Mouse (Mus musculus) heart, embryonic 11.5 days (tissue): ENCODE measurements around the gene Rs1. TPM values are rescaled to one million over a fixed set of nuclear protein-coding genes. Genes with fewer than 3 reads are reported as not detected.

ENCODE experiments used
- ATAC-seq: fragments of 200-750 bp; cut with Nextera tagmentation; replicated peaks from 2 replicates; pipeline ENCODE4 v1.8.0; 2017; ENCODE audit warnings: moderate library complexity; ENCODE audit not compliant: insufficient number of reproducible peaks, low FRiP score, low TSS enrichment
- H3K27ac ChIP-seq: fragments of 300-500 bp; sonication (generic); 2 replicates; pipeline ENCODE4 v1.5.1; 2014; ENCODE audit warnings: mild to moderate bottlenecking, low read depth, low read length
- H3K27me3 ChIP-seq: fragments of 300-500 bp; sonication (generic); 2 replicates; pipeline ENCODE4 v1.6.1; 2014; ENCODE audit warnings: mild to moderate bottlenecking, low read length, mixed read lengths; ENCODE audit not compliant: control insufficient read depth, insufficient read depth
- H3K36me3 ChIP-seq: fragments of 300-500 bp; sonication (generic); 2 replicates; pipeline ENCODE4 v1.6.1; 2014; ENCODE audit warnings: mild to moderate bottlenecking, low read length, moderate library complexity, mixed read lengths; ENCODE audit not compliant: control insufficient read depth, insufficient read depth
- H3K4me1 ChIP-seq: fragments of 300-500 bp; sonication (generic); 2 replicates; pipeline ENCODE4 v1.6.1; 2014; ENCODE audit warnings: low read length; ENCODE audit not compliant: control insufficient read depth, insufficient read depth
- H3K4me2 ChIP-seq: fragments of 300-500 bp; sonication (generic); 2 replicates; pipeline ENCODE4 v1.6.1; 2014; ENCODE audit warnings: mild to moderate bottlenecking, moderate library complexity
- H3K4me3 ChIP-seq: fragments of 300-500 bp; sonication (generic); 2 replicates; pipeline ENCODE4 v1.5.1; 2014; ENCODE audit warnings: low read depth, low read length
- H3K9ac ChIP-seq: fragments of 300-500 bp; sonication (generic); 2 replicates; pipeline ENCODE4 v1.6.1; 2014; ENCODE audit warnings: mild to moderate bottlenecking, low read depth, low read length, moderate library complexity
- H3K9me3 ChIP-seq: fragments of 300-500 bp; sonication (generic); replicated peaks from 2 replicates; pipeline ENCODE4 v1.6.1; 2016; ENCODE audit warnings: low read length; ENCODE audit not compliant: control insufficient read depth
- WGBS: fragments of 180-500 bp; shearing (Covaris S2); extraction: QIAGEN DNeasy Blood & Tissue Kit; methylation state at CpG from one replicate; pipeline ENCODE4 v1.1.7; 2014; ENCODE audit not compliant: insufficient replicate concordance; 5-methylcytosine and 5-hydroxymethylcytosine counted together
- polyA plus RNA-seq: library from polyadenylated mRNA; unstranded; fragments of >200 nt; fragmentation: Nextera tagmentation; extraction: Ambion mirVana; gene quantifications from 2 replicates; pipeline ENCODE4 v1.2.1, GENCODE M21; 2014

Gene Rs1
- polyA plus RNA-seq, 1 experiment from 2014 or later: not detected

DNA sequence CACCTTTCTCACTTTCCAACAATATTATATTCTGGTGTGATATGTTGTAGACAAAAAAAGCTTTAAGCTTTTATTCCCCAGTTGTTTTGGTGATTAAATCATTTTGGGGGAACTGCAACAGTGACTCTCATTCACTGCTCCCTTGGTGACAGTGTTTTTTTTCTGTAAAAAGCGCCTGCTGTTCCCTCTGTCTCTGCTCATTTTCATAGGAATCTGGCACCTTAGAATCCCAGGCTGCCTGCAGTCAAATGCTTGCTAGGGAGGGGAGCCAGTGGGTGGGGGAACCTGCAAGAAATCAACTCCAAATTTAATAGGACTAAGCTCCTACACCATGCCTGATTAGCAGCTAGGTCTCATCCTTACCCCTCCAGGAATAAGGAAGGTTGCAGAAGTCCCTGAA is 5.2 kb downstream of the Rs1 start:
- H3K4me2 ChIP-seq: no peak overlapping the region
- H3K27me3 ChIP-seq: no peaks in the 10 kb centered on the region
- no peaks in the 10 kb centered on the region for H3K9me3 ChIP-seq
- no peaks in the 10 kb centered on the region for H3K36me3 ChIP-seq
- H3K4me3 ChIP-seq: no peak overlapping the region
- H3K4me1 ChIP-seq: no peaks in the 10 kb centered on the region
- ATAC-seq: no peak
- no peak overlapping the region for H3K9ac ChIP-seq
- H3K27ac ChIP-seq: no peak overlapping the region
- WGBS: 36% methylated on average over 1 of the region's 1 CpGs

DNA sequence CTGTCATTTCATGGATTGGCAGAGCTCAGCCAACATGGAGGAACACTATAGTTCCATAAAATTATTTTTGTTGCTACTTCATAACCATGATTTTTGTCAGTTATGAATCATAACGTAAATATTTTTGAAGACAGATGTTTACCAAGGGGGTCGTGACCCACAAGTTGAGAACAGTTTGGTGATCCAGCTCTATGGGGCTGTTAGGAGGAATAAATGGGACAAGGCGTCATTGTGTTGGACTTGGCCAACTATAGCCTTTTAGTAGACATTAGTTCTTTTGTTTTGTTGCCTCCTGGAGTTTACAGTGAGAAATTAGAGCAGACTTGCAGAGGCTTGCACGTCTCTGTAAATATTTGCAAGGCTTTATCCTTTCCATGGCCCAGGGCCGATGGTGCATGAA is 14.5 kb downstream of the Rs1 start:
- Histone ChIP-seq H3K36me3 (no peaks in the 10 kb centered on the region), H3K4me3 (no peak overlapping the region), H3K4me2 (no peak overlapping the region), H3K9me3 (no peaks in the 10 kb centered on the region), H3K27ac (no peak overlapping the region), H3K4me1 (no peaks in the 10 kb centered on the region), H3K27me3 (no peaks in the 10 kb centered on the region), H3K9ac (no peak overlapping the region)
- no peak for ATAC-seq
- 77% methylated on average over 5 of the region's 5 CpGs for WGBS

DNA sequence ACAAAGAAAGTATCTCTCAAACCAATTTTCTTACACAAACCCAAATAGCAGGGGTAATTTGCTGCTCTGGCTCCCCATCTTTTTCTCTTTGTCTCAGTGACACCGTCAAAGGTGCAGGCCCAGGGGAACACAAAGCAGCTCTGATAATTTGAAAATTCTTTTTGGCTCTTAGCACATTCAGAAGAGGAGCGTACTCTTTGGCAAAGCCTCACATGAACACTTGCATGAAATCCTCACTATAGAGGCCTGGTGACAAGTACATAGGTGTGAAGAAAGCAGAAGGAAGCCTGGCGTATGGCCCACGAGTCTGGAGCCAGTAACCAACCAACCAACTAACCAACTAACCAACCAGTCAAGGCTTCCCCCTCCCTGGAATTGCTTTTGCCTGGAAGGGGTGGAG is 27.1 kb downstream of the Rs1 start:
- Histone ChIP-seq H3K9me3 (no peaks in the 10 kb centered on the region), H3K4me1 (no peaks in the 10 kb centered on the region), H3K36me3 (no peaks in the 10 kb centered on the region), H3K4me2 (no peak overlapping the region), H3K27me3 (no peaks in the 10 kb centered on the region), H3K9ac (no peak overlapping the region), H3K27ac (no peak overlapping the region), H3K4me3 (no peak overlapping the region)
- ATAC-seq: no peak
- WGBS: 81% methylated on average over 4 of the region's 4 CpGs

DNA sequence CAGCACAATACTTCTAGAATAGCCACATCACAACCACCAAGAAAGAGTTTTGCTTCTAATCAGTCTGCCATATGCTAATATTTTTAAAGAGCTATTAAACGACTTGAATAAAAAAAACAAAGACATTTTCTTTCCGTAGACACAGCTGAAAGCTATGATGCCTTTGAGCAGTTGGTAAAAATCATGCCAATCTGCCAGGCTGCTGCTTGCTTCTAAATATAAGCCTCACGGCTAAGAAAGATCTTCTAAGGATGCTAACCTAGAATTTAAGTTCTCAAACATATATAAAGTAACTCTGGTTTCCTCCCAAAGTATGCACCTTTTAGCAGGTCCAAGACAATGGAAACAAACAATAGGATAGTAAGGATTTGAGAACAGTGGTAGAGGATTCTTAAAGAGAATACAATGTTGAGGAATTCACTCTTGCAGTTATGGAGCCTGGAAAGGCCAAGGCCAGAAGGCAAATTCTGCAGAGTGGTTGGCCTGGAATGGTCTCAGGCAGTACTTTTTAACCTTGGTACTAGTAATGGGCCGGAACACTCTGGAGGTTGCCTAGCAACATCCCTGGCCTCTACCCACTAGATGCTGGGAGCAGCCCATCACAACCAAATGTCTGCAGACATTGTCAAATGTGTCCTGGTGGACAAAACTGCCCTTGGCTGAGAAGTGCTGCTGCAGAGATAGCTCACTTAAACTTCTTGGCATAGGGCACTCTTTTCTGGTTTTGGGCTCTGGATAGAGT is 36.8 kb downstream of the Rs1 start:
- H3K9me3 ChIP-seq: no peaks in the 10 kb centered on the region
- H3K4me3 ChIP-seq: no peak overlapping the region
- no peaks in the 10 kb centered on the region for H3K4me1 ChIP-seq
- no peaks in the 10 kb centered on the region for H3K36me3 ChIP-seq
- ATAC-seq: no peak
- no peak overlapping the region for H3K4me2 ChIP-seq
- WGBS: 77% methylated on average over 4 of the region's 4 CpGs
- H3K9ac ChIP-seq: no peak overlapping the region
- H3K27me3 ChIP-seq: no peaks in the 10 kb centered on the region
- H3K27ac ChIP-seq: no peak overlapping the region

DNA sequence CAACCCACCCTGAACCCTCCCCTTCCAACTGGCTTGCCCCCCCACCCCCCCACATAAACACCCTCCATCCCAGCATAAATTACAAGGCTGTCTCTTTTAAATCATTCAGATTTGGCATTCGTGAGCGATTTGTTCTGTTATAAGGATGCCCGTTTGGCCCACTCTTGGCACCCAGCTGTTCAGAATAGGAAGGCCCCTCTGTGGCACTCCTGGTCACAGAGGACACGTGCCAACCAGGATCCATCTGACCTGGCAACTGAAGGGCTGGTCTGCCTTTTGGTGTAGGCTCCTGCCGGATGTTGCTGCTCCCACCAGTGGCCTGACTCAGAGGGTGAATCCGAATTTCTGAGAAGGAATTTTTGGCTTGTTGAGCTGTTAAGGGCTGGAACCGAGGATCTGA is 40.4 kb downstream of the Rs1 start:
- Histone ChIP-seq H3K36me3 (no peaks in the 10 kb centered on the region), H3K4me1 (no peaks in the 10 kb centered on the region), H3K4me3 (no peak overlapping the region), H3K27ac (no peak overlapping the region), H3K9ac (no peak overlapping the region), H3K9me3 (no peaks in the 10 kb centered on the region), H3K4me2 (no peak overlapping the region), H3K27me3 (no peaks in the 10 kb centered on the region)
- ATAC-seq: no peak
- 78% methylated on average over 7 of the region's 7 CpGs for WGBS

Other genes starting within 250 kb of the Rs1 start
- not detected in 2 replicates for gene Ppef1, start 32.2 kb upstream of the Rs1 start, polyA plus RNA-seq
- 0.23 TPM in 1 of 2 replicates, not detected in the other for gene Gja6, start 139.0 kb downstream of the Rs1 start, polyA plus RNA-seq
- 1.8 and 3.4 TPM in 2 replicates for gene Cdkl5, start 226.7 kb downstream of the Rs1 start, polyA plus RNA-seq